Mouse (Mus musculus): Measurements from ENCODE around the gene Snu13. TPM values are rescaled to one million over a fixed set of nuclear protein-coding genes. Genes with fewer than 3 reads are reported as not detected.

Snu13 gene
- polyA plus RNA-seq, 1 experiment from 2014 or later, result 348 TPM

Other genes starting within 250 kb of the Snu13 start
- gene Tef, start 245.2 kb downstream of the Snu13 start, polyA plus RNA-seq (2014; fragmentation: Nextera tagmentation; extraction: Ambion mirVana), result 15.1 and 18.1 TPM in 2 replicates
- gene Tob2, start 188.8 kb downstream of the Snu13 start, polyA plus RNA-seq (2014; fragmentation: Nextera tagmentation; extraction: Ambion mirVana), result 11.1 and 17.0 TPM in 2 replicates
- gene Phf5a, start 175.7 kb downstream of the Snu13 start, polyA plus RNA-seq (2014; fragmentation: Nextera tagmentation; extraction: Ambion mirVana), result 153 and 202 TPM in 2 replicates
- gene Aco2, start 175.3 kb downstream of the Snu13 start, polyA plus RNA-seq (2014; fragmentation: Nextera tagmentation; extraction: Ambion mirVana), result 204 and 231 TPM in 2 replicates
- gene Polr3h, start 121.4 kb downstream of the Snu13 start, polyA plus RNA-seq (2014; fragmentation: Nextera tagmentation; extraction: Ambion mirVana), result 99.6 and 110 TPM in 2 replicates
- 72.8 and 110 TPM in 2 replicates for gene Csdc2, start 110.8 kb downstream of the Snu13 start, polyA plus RNA-seq (2014; fragmentation: Nextera tagmentation; extraction: Ambion mirVana)
- 92.6 and 93.3 TPM in 2 replicates for gene Pmm1, start 86.7 kb downstream of the Snu13 start, polyA plus RNA-seq (2014; fragmentation: Nextera tagmentation; extraction: Ambion mirVana)
- not detected in 2 replicates for gene 1700029P11Rik, start 67.1 kb downstream of the Snu13 start, polyA plus RNA-seq (2014; fragmentation: Nextera tagmentation; extraction: Ambion mirVana)
- 55.4 and 56.9 TPM in 2 replicates for gene Xrcc6, start 59.8 kb downstream of the Snu13 start, polyA plus RNA-seq (2014; fragmentation: Nextera tagmentation; extraction: Ambion mirVana)
- gene Desi1, start 13.7 kb downstream of the Snu13 start, polyA plus RNA-seq (2014; fragmentation: Nextera tagmentation; extraction: Ambion mirVana), result 33.4 and 39.5 TPM in 2 replicates
- not detected in 2 replicates for gene 4930407I10Rik, start 11.6 kb upstream of the Snu13 start, polyA plus RNA-seq (2014; fragmentation: Nextera tagmentation; extraction: Ambion mirVana)
- not detected in 2 replicates for gene Mei1, start 22.4 kb upstream of the Snu13 start, polyA plus RNA-seq (2014; fragmentation: Nextera tagmentation; extraction: Ambion mirVana)
- 12.8 and 15.5 TPM in 2 replicates for gene Ccdc134, start 80.3 kb upstream of the Snu13 start, polyA plus RNA-seq (2014; fragmentation: Nextera tagmentation; extraction: Ambion mirVana)
- gene Srebf2, start 99.6 kb upstream of the Snu13 start, polyA plus RNA-seq (2014; fragmentation: Nextera tagmentation; extraction: Ambion mirVana), result 99.6 and 139 TPM in 2 replicates
- gene Shisa8, start 165.2 kb upstream of the Snu13 start, polyA plus RNA-seq (2014; fragmentation: Nextera tagmentation; extraction: Ambion mirVana), result 0.61 and 0.77 TPM in 2 replicates
- gene Tnfrsf13c, start 176.8 kb upstream of the Snu13 start, polyA plus RNA-seq (2014; fragmentation: Nextera tagmentation; extraction: Ambion mirVana), result 0.14 and 0.19 TPM in 2 replicates
- gene Cenpm, start 197.2 kb upstream of the Snu13 start, polyA plus RNA-seq (2014; fragmentation: Nextera tagmentation; extraction: Ambion mirVana), result 42.4 and 63.9 TPM in 2 replicates
- 13.2 and 19.3 TPM in 2 replicates for gene 1500009C09Rik, start 204.8 kb upstream of the Snu13 start, polyA plus RNA-seq (2014; fragmentation: Nextera tagmentation; extraction: Ambion mirVana)
- 225 and 276 TPM in 2 replicates for gene Sept3, start 227.3 kb upstream of the Snu13 start, polyA plus RNA-seq (2014; fragmentation: Nextera tagmentation; extraction: Ambion mirVana)

Measured in forebrain, embryonic 14.5 days (tissue).